Mouse (Mus musculus) intestine, embryonic 16.5 days (tissue): Measurements from ENCODE around the gene Cbarp. TPM values are rescaled to one million over a fixed set of nuclear protein-coding genes. Genes with fewer than 3 reads are reported as not detected.

Experiments
- ATAC-seq: fragments of 200-750 bp; cut with Nextera tagmentation; 2 replicates; pipeline ENCODE4 v1.8.0; 2017; ENCODE audit warnings: moderate TSS enrichment, moderate library complexity
- H3K27ac ChIP-seq: fragments of 300-500 bp; sonication (generic); 2 replicates; pipeline ENCODE4 v1.5.1; 2014; ENCODE audit warnings: mild to moderate bottlenecking, low read length
- H3K27me3 ChIP-seq: fragments of 300-500 bp; sonication (generic); replicated peaks from 2 replicates; pipeline ENCODE4 v1.6.1; 2014; ENCODE audit warnings: low read length, control low read depth, mixed read lengths; ENCODE audit not compliant: control insufficient read depth, insufficient read depth
- H3K36me3 ChIP-seq: fragments of 300-500 bp; sonication (generic); 2 replicates; pipeline ENCODE4 v1.6.1; 2014; ENCODE audit warnings: low read length, control low read depth; ENCODE audit not compliant: control insufficient read depth, insufficient read depth
- H3K4me1 ChIP-seq: fragments of 300-500 bp; sonication (generic); 2 replicates; pipeline ENCODE4 v1.6.1; 2014; ENCODE audit warnings: low read length, control low read depth, mixed read lengths; ENCODE audit not compliant: control insufficient read depth, insufficient read depth
- H3K4me2 ChIP-seq: fragments of 300-500 bp; sonication (generic); 2 replicates; pipeline ENCODE4 v1.6.1; 2014; ENCODE audit warnings: low read depth, low read length, control low read depth
- H3K4me3 ChIP-seq: fragments of 300-500 bp; sonication (generic); 2 replicates; pipeline ENCODE4 v1.5.1; 2014; ENCODE audit warnings: mild to moderate bottlenecking, low read length
- H3K9ac ChIP-seq: fragments of 300-500 bp; sonication (generic); 2 replicates; pipeline ENCODE4 v1.6.1; 2014; ENCODE audit warnings: low read depth, low read length
- H3K9me3 ChIP-seq: fragments of 300-500 bp; sonication (generic); 2 replicates; pipeline ENCODE4 v1.6.1; 2016; ENCODE audit warnings: low read length, control low read depth; ENCODE audit not compliant: control insufficient read depth
- WGBS: fragments of 180-500 bp; shearing (Covaris S2); extraction: QIAGEN DNeasy Blood & Tissue Kit; methylation state at CpG from one replicate; pipeline ENCODE4 v1.1.7; 2014; 5-methylcytosine and 5-hydroxymethylcytosine counted together
- polyA plus RNA-seq: library from polyadenylated mRNA; unstranded; fragments of >200 nt; fragmentation: Nextera tagmentation; extraction: Ambion mirVana; gene quantifications from 2 replicates; pipeline ENCODE4 v1.2.1, GENCODE M21; 2015

Gene Cbarp
- polyA plus RNA-seq, 1 experiment from 2014 or later: 5.1 TPM

DNA sequence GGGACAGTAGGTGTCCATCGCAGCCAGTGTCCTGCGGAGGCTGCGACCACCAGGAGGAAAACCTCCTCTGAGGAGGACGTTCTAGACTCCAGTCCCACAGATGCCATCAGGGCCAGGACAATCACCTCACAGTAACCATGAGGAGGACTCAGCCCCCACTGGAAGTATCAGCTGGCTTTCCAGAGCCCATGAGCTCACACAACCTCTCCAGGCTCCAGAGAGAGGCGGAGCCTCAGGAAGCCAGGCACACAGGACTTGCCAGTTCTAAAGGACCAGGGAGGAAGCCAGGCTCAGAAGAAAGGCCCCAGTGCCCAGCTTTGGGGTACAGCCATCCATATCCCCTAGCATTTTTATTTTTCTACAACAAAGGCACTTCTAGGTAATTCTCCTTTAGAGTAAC is 45.1 kb downstream of the Cbarp start:
- Histone ChIP-seq H3K27me3 (no peaks in the 10 kb centered on the region), H3K9me3 (no peaks in the 10 kb centered on the region), H3K4me1 (peaks cover 39% of the 10 kb centered on the region), H3K36me3 (no peaks in the 10 kb centered on the region), H3K27ac (no peak overlapping the region), H3K4me3 (no peak overlapping the region), H3K4me2 (no peak overlapping the region), H3K9ac (no peak overlapping the region)
- WGBS: 88% methylated on average over 5 of the region's 5 CpGs
- ATAC-seq: no peak

DNA sequence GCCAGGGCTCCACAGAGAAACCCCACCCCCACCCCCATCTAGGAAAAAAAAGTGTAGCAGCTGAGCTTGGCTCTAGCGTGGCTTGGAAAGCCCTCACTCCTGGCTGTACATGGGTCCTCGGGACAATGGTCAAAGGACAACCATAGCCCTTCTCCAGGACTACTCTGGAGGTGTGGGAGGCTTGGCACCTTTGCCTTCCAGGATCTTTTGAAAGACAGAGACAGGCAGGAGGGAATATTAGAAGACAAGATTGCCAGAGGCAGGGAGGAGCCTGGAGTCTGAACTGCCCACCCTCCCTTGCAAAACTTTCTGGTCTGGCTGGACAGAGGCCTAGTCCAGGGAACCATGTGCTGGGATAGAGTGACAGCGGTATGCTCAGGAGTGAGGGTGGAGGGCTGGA is 46.0 kb downstream of the Cbarp start:
- no peaks in the 10 kb centered on the region for H3K36me3 ChIP-seq
- no peaks in the 10 kb centered on the region for H3K9me3 ChIP-seq
- WGBS: 85% methylated on average over 3 of the region's 3 CpGs
- H3K27me3 ChIP-seq: no peaks in the 10 kb centered on the region
- H3K27ac ChIP-seq: no peak overlapping the region
- no peak overlapping the region for H3K4me2 ChIP-seq
- no peak overlapping the region for H3K4me3 ChIP-seq
- H3K9ac ChIP-seq: no peak overlapping the region
- peaks cover 31% of the 10 kb centered on the region for H3K4me1 ChIP-seq
- no peak for ATAC-seq

DNA sequence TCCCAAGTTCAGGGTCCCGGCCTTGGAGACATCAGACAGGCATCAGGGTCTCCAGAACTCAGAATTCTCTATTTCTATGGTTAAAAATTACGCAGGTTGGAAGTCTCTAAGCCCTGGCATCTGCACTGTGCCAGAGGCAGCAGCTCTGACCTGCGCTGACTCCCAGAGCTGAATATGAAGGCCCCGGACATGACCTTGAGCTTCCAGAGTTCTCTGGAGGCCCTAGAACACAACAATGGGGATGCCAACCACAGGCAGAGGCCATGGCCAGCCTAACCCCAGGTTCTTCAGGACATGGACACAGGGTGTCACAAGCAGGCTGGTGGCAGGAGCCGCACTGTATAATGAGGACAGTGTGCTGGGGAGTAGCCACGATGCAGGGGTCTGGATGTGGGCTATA is 46.5 kb downstream of the Cbarp start:
- 96% methylated on average over 6 of the region's 6 CpGs for WGBS
- ATAC-seq: no peak
- Histone ChIP-seq H3K4me1 (peaks cover 25% of the 10 kb centered on the region), H3K36me3 (no peaks in the 10 kb centered on the region), H3K4me3 (no peak overlapping the region), H3K27ac (no peak overlapping the region), H3K4me2 (no peak overlapping the region), H3K9me3 (no peaks in the 10 kb centered on the region), H3K9ac (no peak overlapping the region), H3K27me3 (no peaks in the 10 kb centered on the region)

DNA sequence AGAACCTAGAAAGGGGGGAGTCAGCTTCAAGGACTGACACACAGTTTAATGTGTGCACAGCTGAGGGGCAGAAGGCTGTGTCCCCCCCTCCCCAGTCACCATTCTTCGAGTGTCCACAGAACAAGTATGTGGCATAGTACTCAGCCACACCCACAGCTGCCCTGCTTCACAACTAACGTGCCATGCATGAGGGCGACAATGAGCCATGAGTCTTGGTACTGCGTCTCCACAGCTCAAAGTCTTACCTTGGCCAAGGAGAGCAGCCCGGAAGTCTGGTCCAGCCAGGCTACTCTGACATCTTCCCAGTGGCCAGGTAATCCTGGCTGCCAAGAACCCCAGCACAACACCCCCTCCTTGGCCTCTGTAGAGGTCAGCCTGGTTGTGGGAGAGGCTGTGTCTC is 47.9 kb downstream of the Cbarp start:
- Histone ChIP-seq H3K4me1 (peaks cover 21% of the 10 kb centered on the region), H3K36me3 (no peaks in the 10 kb centered on the region), H3K27me3 (no peaks in the 10 kb centered on the region), H3K9me3 (no peaks in the 10 kb centered on the region), H3K27ac (no peak overlapping the region), H3K4me3 (no peak overlapping the region), H3K9ac (no peak overlapping the region), H3K4me2 (no peak overlapping the region)
- no peak for ATAC-seq
- 75% methylated on average over 5 of the region's 5 CpGs for WGBS

DNA sequence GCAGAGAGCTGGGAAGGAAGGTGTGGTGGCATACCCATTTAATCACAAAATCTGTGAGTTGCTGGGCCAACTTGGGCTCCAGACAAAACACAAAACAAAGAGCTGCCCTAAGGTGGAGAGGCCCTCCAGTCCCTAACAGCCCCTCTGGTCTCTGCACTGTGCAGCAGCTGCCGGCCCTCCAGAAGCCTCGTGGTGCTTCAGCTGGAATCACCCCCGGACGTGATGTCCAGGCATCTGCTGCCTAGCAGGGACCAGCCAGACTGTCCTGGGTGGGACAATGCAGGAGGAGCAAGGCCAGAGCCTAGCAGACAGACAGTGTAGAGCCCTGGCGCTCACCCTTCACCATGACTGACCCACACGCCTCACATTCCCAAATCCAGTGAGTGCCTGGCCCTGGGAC is 49.1 kb downstream of the Cbarp start:
- H3K4me2 ChIP-seq: no peak overlapping the region
- no peak overlapping the region for H3K27ac ChIP-seq
- peaks cover 10% of the 10 kb centered on the region for H3K4me1 ChIP-seq
- H3K36me3 ChIP-seq: no peaks in the 10 kb centered on the region
- WGBS: 89% methylated on average over 6 of the region's 6 CpGs
- no peak overlapping the region for H3K4me3 ChIP-seq
- H3K27me3 ChIP-seq: no peaks in the 10 kb centered on the region
- ATAC-seq: no peak
- H3K9me3 ChIP-seq: no peaks in the 10 kb centered on the region
- H3K9ac ChIP-seq: no peak overlapping the region

DNA sequence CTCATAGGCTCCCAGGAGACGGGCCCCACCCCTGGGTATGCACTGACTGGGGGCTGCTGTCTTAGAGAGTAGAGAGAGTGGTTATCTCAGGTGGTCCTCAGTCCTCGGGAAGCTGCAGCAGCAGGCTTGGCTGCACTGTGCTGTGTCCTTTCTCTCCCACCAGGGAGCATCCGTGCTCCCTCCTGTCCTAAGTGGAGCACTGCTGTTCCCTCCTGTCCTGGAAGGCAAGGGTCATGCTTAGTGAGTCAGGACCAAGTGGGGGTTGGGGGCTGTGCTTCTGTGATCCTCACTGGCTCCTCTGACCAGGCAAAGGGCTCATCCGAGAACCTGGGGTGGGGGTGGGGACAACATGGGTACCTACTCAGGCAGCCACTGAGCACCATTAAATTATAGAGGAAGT is 51.5 kb downstream of the Cbarp start:
- 50% methylated on average over 4 of the region's 4 CpGs for WGBS
- no peaks in the 10 kb centered on the region for H3K27me3 ChIP-seq
- no peak for ATAC-seq
- no peak overlapping the region for H3K4me3 ChIP-seq
- H3K9ac ChIP-seq: peak overlapping the region; percentile 14; the same call in 1 of the 2 replicates
- no peaks in the 10 kb centered on the region for H3K36me3 ChIP-seq
- H3K27ac ChIP-seq: no peak overlapping the region
- no peak overlapping the region for H3K4me2 ChIP-seq
- peaks cover 6% of the 10 kb centered on the region; the same call in 1 of the 2 replicates for H3K4me1 ChIP-seq
- H3K9me3 ChIP-seq: no peaks in the 10 kb centered on the region

DNA sequence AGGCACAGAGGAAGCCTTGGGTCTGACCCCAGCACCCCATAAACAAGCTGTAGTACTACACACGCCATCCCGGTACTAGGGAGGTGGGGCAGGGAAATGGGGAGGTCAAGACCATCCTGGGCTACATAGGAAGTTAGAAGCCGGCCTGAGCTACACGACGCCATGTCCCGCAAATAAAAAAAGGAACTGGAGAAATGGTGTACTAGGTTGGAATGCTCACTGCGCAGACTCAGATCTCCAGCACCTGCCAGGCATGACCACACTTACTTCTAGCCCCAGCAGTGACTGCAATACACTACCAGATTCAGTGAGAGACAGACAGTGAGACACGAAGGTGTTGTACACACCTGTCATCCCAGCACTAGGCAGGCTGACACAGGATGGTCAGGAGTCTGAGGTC is 53.2 kb downstream of the Cbarp start:
- ATAC-seq: no peak
- WGBS: 91% methylated on average over 8 of the region's 8 CpGs
- peaks cover 6% of the 10 kb centered on the region; the same call in 1 of the 2 replicates for H3K4me1 ChIP-seq
- no peaks in the 10 kb centered on the region for H3K27me3 ChIP-seq
- peaks cover 4% of the 10 kb centered on the region for H3K36me3 ChIP-seq
- H3K4me3 ChIP-seq: no peak overlapping the region
- no peak overlapping the region for H3K27ac ChIP-seq
- no peak overlapping the region for H3K9ac ChIP-seq
- H3K9me3 ChIP-seq: no peaks in the 10 kb centered on the region
- H3K4me2 ChIP-seq: no peak overlapping the region

DNA sequence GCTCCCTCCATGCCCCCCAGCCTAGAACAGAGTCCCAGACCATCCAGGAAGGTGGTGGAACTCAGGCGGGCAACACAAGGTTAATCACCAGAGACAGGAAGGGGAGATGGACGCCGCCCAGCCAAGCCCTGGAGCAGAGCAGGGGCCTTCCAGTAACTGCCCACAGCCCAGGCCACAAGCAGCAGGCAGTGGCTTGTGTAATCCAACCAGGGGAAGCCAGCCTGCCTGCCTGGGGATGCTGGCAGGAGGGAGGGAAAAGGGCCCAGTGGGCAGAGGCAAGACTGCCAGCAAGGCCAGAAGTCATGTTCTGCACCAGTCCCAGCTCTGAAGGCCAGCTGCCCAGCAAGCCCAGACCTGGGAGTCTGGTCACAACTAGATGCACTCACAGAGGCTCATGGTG is 53.8 kb downstream of the Cbarp start:
- Histone ChIP-seq H3K4me1 (peaks cover 6% of the 10 kb centered on the region; the same call in 1 of the 2 replicates), H3K27me3 (no peaks in the 10 kb centered on the region), H3K9me3 (no peaks in the 10 kb centered on the region), H3K27ac (no peak overlapping the region), H3K36me3 (peaks cover 10% of the 10 kb centered on the region), H3K4me2 (no peak overlapping the region), H3K4me3 (no peak overlapping the region), H3K9ac (no peak overlapping the region)
- ATAC-seq: no peak
- 61% methylated on average over 3 of the region's 3 CpGs for WGBS

DNA sequence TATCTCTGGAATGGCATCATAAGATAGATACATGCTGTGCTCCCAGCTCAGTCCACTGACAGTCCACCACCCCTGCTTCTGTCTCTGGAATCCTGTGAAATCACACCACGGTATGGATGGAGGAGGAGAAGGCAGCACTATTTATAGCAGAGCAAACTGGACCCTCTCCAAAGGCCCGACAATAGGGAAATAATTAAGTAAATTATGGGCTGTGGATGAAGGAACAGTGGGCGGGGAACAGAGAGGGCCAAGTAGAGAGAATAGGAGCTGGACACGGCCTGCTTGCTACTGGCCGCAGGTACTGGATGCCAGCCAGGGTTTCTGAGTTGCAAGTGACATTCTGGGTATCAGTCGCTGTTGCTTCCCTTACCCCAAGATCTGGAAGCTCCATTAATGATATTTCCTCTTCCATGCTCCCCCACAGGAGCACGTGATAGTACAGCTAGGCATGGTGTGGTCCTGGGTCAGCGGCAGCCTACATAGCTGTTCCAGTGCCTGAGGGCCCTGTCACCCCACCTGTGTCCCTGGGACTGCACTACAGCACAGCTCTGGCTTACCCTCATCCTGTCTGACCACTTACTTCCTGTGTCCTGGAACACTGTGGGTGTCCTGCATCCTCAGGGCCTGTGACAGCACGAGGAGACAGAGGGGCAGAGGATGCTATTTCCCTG is 55.7 kb downstream of the Cbarp start:
- Histone ChIP-seq H3K4me2 (no peak overlapping the region), H3K27me3 (no peaks in the 10 kb centered on the region), H3K9ac (peak overlapping the region; percentile 33; the same call in 1 of the 2 replicates), H3K4me1 (peaks cover 11% of the 10 kb centered on the region), H3K9me3 (no peaks in the 10 kb centered on the region), H3K36me3 (peaks cover 10% of the 10 kb centered on the region), H3K4me3 (no peak overlapping the region), H3K27ac (peak overlapping the region; percentile 2; the same call in 1 of the 2 replicates)
- ATAC-seq: no peak
- 58% methylated on average over 9 of the region's 9 CpGs for WGBS

DNA sequence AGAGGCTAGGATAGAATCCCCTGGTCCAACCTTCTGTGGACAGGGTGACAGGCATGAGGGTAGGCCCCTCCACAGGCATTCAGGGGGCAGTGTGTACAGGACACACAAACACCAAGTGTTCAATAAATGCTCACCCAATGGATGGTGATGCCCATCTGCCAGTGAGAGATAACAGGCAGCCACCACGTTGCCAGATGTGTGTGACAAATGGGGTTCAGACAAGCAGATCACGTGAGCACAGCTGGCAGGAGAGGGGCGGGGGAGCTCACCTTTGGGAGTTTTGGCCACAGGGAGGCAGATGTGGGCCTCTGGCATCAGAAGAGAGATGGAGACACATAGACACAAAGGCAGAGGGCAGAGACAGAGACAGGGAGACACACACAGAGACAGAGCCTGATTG is 59.6 kb downstream of the Cbarp start:
- ATAC-seq: peak; percentile 41
- H3K4me3 ChIP-seq: no peak overlapping the region
- no peaks in the 10 kb centered on the region for H3K27me3 ChIP-seq
- H3K9me3 ChIP-seq: no peaks in the 10 kb centered on the region
- H3K9ac ChIP-seq: no peak overlapping the region
- H3K4me1 ChIP-seq: peaks cover 11% of the 10 kb centered on the region
- no peak overlapping the region for H3K27ac ChIP-seq
- H3K36me3 ChIP-seq: peaks cover 10% of the 10 kb centered on the region
- WGBS: 74% methylated on average over 3 of the region's 3 CpGs
- H3K4me2 ChIP-seq: no peak overlapping the region
